Mouse (Mus musculus) limb, embryonic 13.5 days (tissue): ENCODE data around the gene Parp16. TPM values are rescaled to one million over a fixed set of nuclear protein-coding genes. Genes with fewer than 3 reads are reported as not detected.

Experiments used
- ATAC-seq: fragments of 200-750 bp; cut with Nextera tagmentation; 2 replicates; pipeline ENCODE4 v1.8.0; 2017; ENCODE audit warnings: low read depth, moderate number of reproducible peaks, moderate TSS enrichment; ENCODE audit not compliant: low FRiP score
- H3K27ac ChIP-seq: fragments of 300-500 bp; sonication (generic); 2 replicates; pipeline ENCODE4 v1.5.1; 2015; ENCODE audit warnings: inconsistent platforms, mild to moderate bottlenecking, moderate library complexity
- H3K27me3 ChIP-seq: fragments of 300-500 bp; sonication (generic); 2 replicates; pipeline ENCODE4 v1.6.1; 2015; ENCODE audit warnings: mild to moderate bottlenecking, inconsistent platforms
- H3K36me3 ChIP-seq: fragments of 300-500 bp; sonication (generic); 2 replicates; pipeline ENCODE4 v1.6.1; 2015; ENCODE audit warnings: inconsistent platforms, mild to moderate bottlenecking, moderate library complexity
- H3K4me1 ChIP-seq: fragments of 300-500 bp; sonication (generic); 2 replicates; pipeline ENCODE4 v1.6.1; 2015; ENCODE audit warnings: inconsistent platforms
- H3K4me2 ChIP-seq: fragments of 300-500 bp; sonication (generic); replicated peaks from 2 replicates; pipeline ENCODE4 v1.6.1; 2015; ENCODE audit warnings: inconsistent platforms, mild to moderate bottlenecking, moderate library complexity
- H3K4me3 ChIP-seq: fragments of 300-500 bp; sonication (generic); 2 replicates; pipeline ENCODE4 v1.5.1; 2015; ENCODE audit warnings: moderate library complexity, mild to moderate bottlenecking, inconsistent platforms
- H3K9ac ChIP-seq: fragments of 300-500 bp; sonication (generic); 2 replicates; pipeline ENCODE4 v1.6.1; 2015; ENCODE audit warnings: mild to moderate bottlenecking, inconsistent platforms
- H3K9me3 ChIP-seq: fragments of 300-500 bp; sonication (generic); 2 replicates; pipeline ENCODE4 v1.6.1; 2016; ENCODE audit warnings: inconsistent platforms
- WGBS: fragments of 180-500 bp; shearing (Covaris S2); methylation state at CpG from one replicate; pipeline ENCODE4 v1.1.7; 2015; 5-methylcytosine and 5-hydroxymethylcytosine counted together
- polyA plus RNA-seq: library from polyadenylated mRNA; unstranded; fragments of >200 nt; fragmentation: Nextera tagmentation; extraction: Ambion mirVana; gene quantifications from 2 replicates; pipeline ENCODE4 v1.2.1, GENCODE M21; 2015

Gene Parp16
- polyA plus RNA-seq, result 7.0 and 7.1 TPM in 2 replicates

DNA sequence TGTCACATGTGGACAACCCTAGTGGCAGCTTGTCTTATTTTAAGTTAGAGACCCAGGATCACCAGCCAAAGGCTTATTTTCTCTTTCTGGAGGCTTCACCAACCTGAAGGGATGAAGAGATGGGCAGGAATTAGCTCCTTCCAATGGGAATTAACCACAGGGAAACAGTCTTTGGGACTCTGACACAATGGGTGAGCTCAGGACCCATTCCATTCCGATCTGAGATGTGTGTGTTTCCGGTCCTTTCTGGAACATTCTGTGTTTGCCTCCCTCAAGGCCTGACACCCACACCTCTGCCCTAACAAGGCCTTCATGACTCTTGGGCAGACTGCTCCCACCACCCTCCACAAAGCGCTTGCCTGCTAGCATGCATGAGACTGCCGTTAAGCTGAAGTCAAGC lies at the start of gene Parp16:
Parp16 (plus strand) TSS at position 301 of the 400 bp plus-strand sequence.
- H3K27me3 ChIP-seq, result no peaks in the 10 kb centered on the region
- H3K9ac ChIP-seq, result peak within 1 kb of the TSS; percentile 55
- no peak within 1 kb of the TSS for H3K4me3 ChIP-seq
- peak within 1 kb of the TSS; percentile 31 for H3K4me2 ChIP-seq
- H3K27ac ChIP-seq, result peak within 1 kb of the TSS; percentile 90
- no peaks in the 10 kb centered on the region for H3K36me3 ChIP-seq
- H3K9me3 ChIP-seq, result no peaks in the 10 kb centered on the region
- ATAC-seq, result no peak
- H3K4me1 ChIP-seq, result peaks cover 29% of the 10 kb centered on the region
- 72% methylated on average over 4 of the region's 4 CpGs for WGBS

- Histone ChIP-seq H3K9ac (no peak overlapping the region), H3K27ac (no peak overlapping the region), H3K4me3 (no peak overlapping the region), H3K36me3 (no peaks in the 10 kb centered on the region), H3K4me1 (peaks cover 12% of the 10 kb centered on the region), H3K4me2 (no peak overlapping the region), H3K9me3 (no peaks in the 10 kb centered on the region), H3K27me3 (peaks cover 31% of the 10 kb centered on the region)
- no peak for ATAC-seq
- 76% methylated on average over 5 of the region's 5 CpGs for WGBS
These were observed 49.2 kb upstream of the Parp16 start for GRCm38 (mm10) chr9:65146001-65146400.

DNA sequence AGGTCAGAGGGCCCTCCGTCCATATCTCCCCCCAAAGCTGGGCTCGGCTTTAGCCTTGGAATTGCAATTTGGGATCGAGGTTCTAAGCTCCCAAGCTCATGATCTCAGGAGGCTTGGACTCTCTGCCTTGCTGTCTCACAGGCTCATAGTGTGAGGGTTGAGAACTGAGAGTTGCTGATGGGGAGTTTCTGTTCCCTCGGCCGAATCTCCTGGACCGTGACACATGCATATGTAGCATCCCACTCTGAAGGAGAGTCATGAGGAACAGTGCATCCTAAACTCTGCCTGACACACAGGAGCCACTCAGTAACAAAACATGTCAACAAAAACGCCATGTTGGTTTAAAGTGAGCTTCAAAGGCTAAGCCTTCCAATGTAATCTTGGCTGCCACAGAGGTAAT lies 46.6 kb upstream of the Parp16 start:
- H3K27ac ChIP-seq, result no peak overlapping the region
- H3K36me3 ChIP-seq, result no peaks in the 10 kb centered on the region
- no peak overlapping the region for H3K4me2 ChIP-seq
- no peak overlapping the region for H3K9ac ChIP-seq
- peaks cover 19% of the 10 kb centered on the region for H3K27me3 ChIP-seq
- ATAC-seq, result no peak
- peaks cover 7% of the 10 kb centered on the region for H3K4me1 ChIP-seq
- 84% methylated on average over 7 of the region's 7 CpGs for WGBS
- no peak overlapping the region for H3K4me3 ChIP-seq
- no peaks in the 10 kb centered on the region for H3K9me3 ChIP-seq

- ATAC-seq, result no peak
- peak overlapping the region; percentile 28; the same call in 1 of the 2 replicates for H3K27ac ChIP-seq
- H3K4me1 ChIP-seq, result peaks cover 28% of the 10 kb centered on the region
- H3K9me3 ChIP-seq, result no peaks in the 10 kb centered on the region
- no peak overlapping the region for H3K9ac ChIP-seq
- no peaks in the 10 kb centered on the region for H3K36me3 ChIP-seq
- no peak overlapping the region for H3K4me2 ChIP-seq
- WGBS, result 50% methylated on average over 6 of the region's 6 CpGs
- H3K27me3 ChIP-seq, result peaks cover 35% of the 10 kb centered on the region
- H3K4me3 ChIP-seq, result no peak overlapping the region
These were observed 42.3 kb upstream of the Parp16 start for GRCm38 (mm10) chr9:65152711-65153330.

- no peaks in the 10 kb centered on the region for H3K36me3 ChIP-seq
- no peaks in the 10 kb centered on the region for H3K9me3 ChIP-seq
- H3K27ac ChIP-seq, result peak overlapping the region; percentile 28; the same call in 1 of the 2 replicates
- no peak overlapping the region for H3K4me2 ChIP-seq
- H3K27me3 ChIP-seq, result peaks cover 40% of the 10 kb centered on the region
- WGBS, result 2% methylated on average over 5 of the region's 5 CpGs
- peaks cover 28% of the 10 kb centered on the region for H3K4me1 ChIP-seq
- no peak for ATAC-seq
- no peak overlapping the region for H3K4me3 ChIP-seq
- no peak overlapping the region for H3K9ac ChIP-seq
These were observed 41.8 kb upstream of the Parp16 start for GRCm38 (mm10) chr9:65153331-65153711.

DNA sequence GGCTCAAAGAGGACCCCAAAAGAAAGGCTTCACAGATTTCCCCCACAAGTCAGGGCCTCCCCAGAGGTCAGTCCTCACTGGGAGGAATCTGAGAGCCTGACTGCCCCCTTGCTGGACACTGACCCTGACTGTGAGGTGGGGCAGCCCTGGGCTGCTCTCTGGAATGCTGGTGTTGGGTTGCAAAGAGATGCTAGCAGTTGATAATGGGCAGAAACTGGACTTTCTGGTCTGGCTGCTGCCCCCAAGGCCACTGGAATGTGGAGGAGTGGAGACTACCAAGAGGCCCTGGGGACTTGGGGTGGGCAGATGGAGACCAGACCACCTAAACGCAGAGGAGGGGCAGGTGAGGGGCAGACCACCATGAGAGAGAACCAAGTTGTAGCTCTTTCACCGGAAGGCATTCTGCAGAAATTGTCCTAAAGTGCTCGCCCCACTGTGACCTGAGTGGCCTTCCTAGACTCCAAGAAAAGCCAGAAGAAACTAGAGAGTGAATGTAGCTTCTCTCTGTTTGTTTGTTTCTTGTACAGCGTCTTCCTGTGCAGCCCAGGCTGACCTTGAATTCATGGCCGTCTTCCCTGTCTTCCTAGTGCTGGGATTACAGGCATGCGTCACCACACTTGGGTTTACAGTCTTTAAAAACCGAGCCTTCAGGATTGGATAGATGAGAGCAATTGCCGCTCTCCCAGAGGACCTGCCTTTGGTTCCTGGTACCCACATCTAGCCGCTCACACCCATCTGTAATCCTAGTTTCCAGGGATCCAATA lies 40.3 kb upstream of the Parp16 start:
- no peak for ATAC-seq
- Histone ChIP-seq H3K9me3 (no peaks in the 10 kb centered on the region), H3K36me3 (no peaks in the 10 kb centered on the region), H3K9ac (no peak overlapping the region), H3K4me2 (no peak overlapping the region), H3K4me1 (peaks cover 28% of the 10 kb centered on the region), H3K4me3 (no peak overlapping the region), H3K27me3 (peaks cover 51% of the 10 kb centered on the region), H3K27ac (no peak overlapping the region)
- WGBS, result 51% methylated on average over 9 of the region's 9 CpGs

DNA sequence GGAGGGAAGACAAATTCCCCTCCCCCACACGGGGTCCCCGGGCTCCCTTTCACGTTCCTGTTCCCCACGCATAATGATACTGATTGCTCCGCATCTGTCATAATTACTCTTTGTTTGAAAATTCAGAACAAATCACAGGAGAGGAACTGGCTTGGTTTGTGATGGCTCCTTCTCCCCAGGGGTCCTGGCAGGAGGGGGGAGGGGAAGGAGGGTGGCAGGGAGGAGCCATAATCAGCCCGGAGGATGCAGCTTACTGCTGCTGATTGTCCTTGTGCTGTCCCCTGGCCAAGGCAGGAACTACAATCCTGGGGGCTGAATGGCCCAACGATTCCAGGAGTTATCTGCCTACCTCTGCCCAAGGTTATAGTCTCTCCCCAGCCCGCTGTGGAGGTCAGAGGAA lies 38.5 kb upstream of the Parp16 start:
- peaks cover 68% of the 10 kb centered on the region for H3K27me3 ChIP-seq
- no peak overlapping the region for H3K4me3 ChIP-seq
- no peak overlapping the region for H3K27ac ChIP-seq
- no peak for ATAC-seq
- 8% methylated on average over 8 of the region's 8 CpGs for WGBS
- no peak overlapping the region for H3K9ac ChIP-seq
- H3K36me3 ChIP-seq, result no peaks in the 10 kb centered on the region
- peaks cover 28% of the 10 kb centered on the region for H3K4me1 ChIP-seq
- H3K9me3 ChIP-seq, result no peaks in the 10 kb centered on the region
- H3K4me2 ChIP-seq, result no peak overlapping the region

- ATAC-seq, result no peak
- Histone ChIP-seq H3K36me3 (no peaks in the 10 kb centered on the region), H3K4me1 (peaks cover 35% of the 10 kb centered on the region), H3K4me2 (no peak overlapping the region), H3K9ac (no peak overlapping the region), H3K9me3 (no peaks in the 10 kb centered on the region), H3K27ac (no peak overlapping the region), H3K27me3 (peaks cover 78% of the 10 kb centered on the region), H3K4me3 (no peak overlapping the region)
- 41% methylated on average over 6 of the region's 6 CpGs for WGBS
These were observed 37.5 kb upstream of the Parp16 start for GRCm38 (mm10) chr9:65157631-65158030.

GRCm38 (mm10) chr9:65161188-65161587 lies 34.0 kb upstream of the Parp16 start:
- WGBS, result 39% methylated on average over 4 of the region's 4 CpGs
- no peak overlapping the region for H3K27ac ChIP-seq
- H3K9me3 ChIP-seq, result no peaks in the 10 kb centered on the region; the same call in 1 of the 2 replicates
- H3K4me3 ChIP-seq, result no peak overlapping the region
- H3K27me3 ChIP-seq, result peaks cover 94% of the 10 kb centered on the region
- H3K36me3 ChIP-seq, result no peaks in the 10 kb centered on the region
- no peak for ATAC-seq
- peaks cover 30% of the 10 kb centered on the region for H3K4me1 ChIP-seq
- H3K4me2 ChIP-seq, result no peak overlapping the region
- no peak overlapping the region for H3K9ac ChIP-seq

DNA sequence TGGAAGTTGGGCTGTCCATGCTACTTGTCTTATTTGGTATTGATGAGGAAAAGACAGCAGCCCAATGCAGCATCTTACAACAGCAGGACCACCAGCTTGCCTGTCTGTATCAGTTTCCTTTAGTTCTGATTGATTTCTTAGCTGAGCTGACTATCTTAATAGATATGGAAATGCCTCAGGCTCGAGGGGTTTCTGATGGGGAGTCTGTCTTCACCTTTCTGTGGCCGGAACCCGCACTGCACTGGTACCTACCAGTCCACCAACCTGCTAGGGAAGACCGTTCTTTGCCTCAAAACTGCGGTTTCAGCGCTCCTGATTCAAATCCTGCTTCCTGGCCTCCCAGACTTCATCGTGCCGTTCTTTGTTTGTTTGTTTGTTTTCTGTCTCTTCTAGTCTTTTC lies 33.3 kb upstream of the Parp16 start:
- Histone ChIP-seq H3K4me2 (no peak overlapping the region), H3K4me3 (no peak overlapping the region), H3K27me3 (peaks cover 94% of the 10 kb centered on the region), H3K4me1 (peaks cover 30% of the 10 kb centered on the region), H3K9me3 (no peaks in the 10 kb centered on the region; the same call in 1 of the 2 replicates), H3K36me3 (no peaks in the 10 kb centered on the region), H3K27ac (no peak overlapping the region), H3K9ac (no peak overlapping the region)
- no peak for ATAC-seq
- 27% methylated on average over 8 of the region's 8 CpGs for WGBS

- peaks cover 95% of the 10 kb centered on the region for H3K27me3 ChIP-seq
- peak overlapping the region; percentile 48 for H3K4me3 ChIP-seq
- H3K36me3 ChIP-seq, result no peaks in the 10 kb centered on the region
- no peak for ATAC-seq
- peak overlapping the region; percentile 62 for H3K9ac ChIP-seq
- peak overlapping the region; percentile 82 for H3K4me2 ChIP-seq
- no peaks in the 10 kb centered on the region; the same call in 1 of the 2 replicates for H3K9me3 ChIP-seq
- peaks cover 23% of the 10 kb centered on the region for H3K4me1 ChIP-seq
- H3K27ac ChIP-seq, result no peak overlapping the region
- WGBS, result 1% methylated on average over 53 of the region's 69 CpGs
These were observed 32.2 kb upstream of the Parp16 start for GRCm38 (mm10) chr9:65162711-65163639.

GRCm38 (mm10) chr9:65164870-65165269 lies 30.3 kb upstream of the Parp16 start:
- ATAC-seq, result no peak
- H3K4me1 ChIP-seq, result peaks cover 38% of the 10 kb centered on the region

More at GRCm38 (mm10) chr9:65164870-65165269, 30.3 kb upstream of the Parp16 start:
- Histone ChIP-seq H3K9ac (no peak overlapping the region), H3K27me3 (peaks cover 99% of the 10 kb centered on the region), H3K9me3 (no peaks in the 10 kb centered on the region; the same call in 1 of the 2 replicates), H3K4me3 (no peak overlapping the region), H3K36me3 (no peaks in the 10 kb centered on the region), H3K4me2 (no peak overlapping the region), H3K27ac (no peak overlapping the region)
- 33% methylated on average over 1 of the region's 1 CpGs for WGBS
